Mouse (Mus musculus) effector memory CD4-positive, alpha-beta T cell, adult 7 months (primary cell): ENCODE measurements around the gene Gm128. TPM values are rescaled to one million over a fixed set of nuclear protein-coding genes. Genes with fewer than 3 reads are reported as not detected.

Experiments used
- polyA plus RNA-seq: library from polyadenylated mRNA; unstranded; fragments of 100-300 nt; shearing (Covaris generic); gene quantifications from one replicate; pipeline ENCODE4 v1.2.1, GENCODE M21; 2017

The Gm128 gene
- 0.77 TPM for polyA plus RNA-seq

DNA sequence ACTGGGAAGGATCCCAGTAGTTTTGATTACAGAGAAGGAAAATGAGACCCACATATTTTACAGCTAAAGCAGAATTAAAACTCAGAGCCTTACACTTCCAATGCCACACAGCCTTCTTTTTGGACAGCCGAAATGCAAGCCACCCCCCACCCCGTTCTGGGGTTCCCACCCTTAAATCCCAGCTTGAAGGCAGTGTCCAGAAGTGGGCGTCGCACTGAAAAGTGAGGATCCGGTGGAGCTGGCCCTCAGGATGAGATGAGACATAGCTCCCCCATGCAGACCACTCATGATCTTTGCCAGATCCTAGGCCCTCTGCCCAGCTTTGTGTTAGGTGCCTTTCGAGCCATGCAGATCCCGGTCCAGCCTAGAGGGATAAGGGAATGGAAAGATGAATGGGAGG lies at the start of gene Gm128:
Gene Gm128 (minus strand): TSS at position 101 of the 400 bp plus-strand sequence.

DNA sequence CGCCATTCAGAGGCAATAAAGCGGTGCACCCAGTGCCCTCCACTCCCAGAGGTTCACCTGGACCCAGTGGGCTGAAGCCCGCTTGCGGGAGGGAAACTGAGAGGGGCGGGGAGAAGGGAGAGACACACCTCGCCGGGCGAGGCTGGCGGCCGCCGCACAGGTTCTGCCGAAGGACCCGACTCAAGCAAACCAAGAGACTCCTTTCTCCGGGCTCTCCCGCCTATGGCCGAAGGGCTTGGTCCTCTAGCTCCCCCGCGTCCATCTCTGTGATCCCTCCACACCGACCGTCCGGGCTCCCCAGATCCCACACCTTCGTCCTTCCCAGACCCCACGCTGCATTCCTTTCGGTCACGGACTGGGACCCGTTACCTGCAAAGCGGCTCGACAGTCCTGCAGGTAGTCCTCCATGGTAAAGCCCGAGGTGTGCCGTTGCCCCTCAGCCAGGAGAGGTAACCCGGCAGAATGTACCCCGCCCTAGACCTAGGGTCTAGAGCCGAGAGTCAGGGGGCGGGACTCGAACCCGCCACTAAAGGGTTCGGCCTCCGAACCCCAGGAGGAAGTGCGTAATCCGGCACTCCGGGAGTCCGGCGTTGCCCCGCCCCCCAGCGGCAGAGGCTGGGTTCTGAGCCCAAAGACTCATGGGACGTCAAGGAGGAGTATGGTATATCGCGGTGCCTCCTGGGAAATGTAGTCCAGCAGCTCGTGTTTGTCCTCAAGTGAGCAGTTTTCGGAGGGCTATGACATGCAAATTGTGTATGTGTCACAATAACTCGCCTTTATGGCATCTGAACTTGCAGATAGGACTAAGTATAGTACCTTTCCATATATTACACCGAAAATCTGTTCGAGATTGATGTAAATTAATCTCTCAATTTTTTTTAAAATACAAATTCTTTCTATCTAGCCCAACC lies 40.1 kb upstream of the Gm128 start, which contains the start of the genes Mindy1 and Prune1:
Gene Mindy1 (plus strand): TSS at position 130 of the 911 bp plus-strand sequence.
Gene Prune1 (minus strand): TSS at position 861 of the 911 bp plus-strand sequence.

GRCm38 (mm10) chr3:95250783-95251424 lies 9.5 kb upstream of the Gm128 start, which contains the start of gene Bnipl:
Gene Bnipl, minus strand, starts transcription at chr3:95251193.

DNA sequence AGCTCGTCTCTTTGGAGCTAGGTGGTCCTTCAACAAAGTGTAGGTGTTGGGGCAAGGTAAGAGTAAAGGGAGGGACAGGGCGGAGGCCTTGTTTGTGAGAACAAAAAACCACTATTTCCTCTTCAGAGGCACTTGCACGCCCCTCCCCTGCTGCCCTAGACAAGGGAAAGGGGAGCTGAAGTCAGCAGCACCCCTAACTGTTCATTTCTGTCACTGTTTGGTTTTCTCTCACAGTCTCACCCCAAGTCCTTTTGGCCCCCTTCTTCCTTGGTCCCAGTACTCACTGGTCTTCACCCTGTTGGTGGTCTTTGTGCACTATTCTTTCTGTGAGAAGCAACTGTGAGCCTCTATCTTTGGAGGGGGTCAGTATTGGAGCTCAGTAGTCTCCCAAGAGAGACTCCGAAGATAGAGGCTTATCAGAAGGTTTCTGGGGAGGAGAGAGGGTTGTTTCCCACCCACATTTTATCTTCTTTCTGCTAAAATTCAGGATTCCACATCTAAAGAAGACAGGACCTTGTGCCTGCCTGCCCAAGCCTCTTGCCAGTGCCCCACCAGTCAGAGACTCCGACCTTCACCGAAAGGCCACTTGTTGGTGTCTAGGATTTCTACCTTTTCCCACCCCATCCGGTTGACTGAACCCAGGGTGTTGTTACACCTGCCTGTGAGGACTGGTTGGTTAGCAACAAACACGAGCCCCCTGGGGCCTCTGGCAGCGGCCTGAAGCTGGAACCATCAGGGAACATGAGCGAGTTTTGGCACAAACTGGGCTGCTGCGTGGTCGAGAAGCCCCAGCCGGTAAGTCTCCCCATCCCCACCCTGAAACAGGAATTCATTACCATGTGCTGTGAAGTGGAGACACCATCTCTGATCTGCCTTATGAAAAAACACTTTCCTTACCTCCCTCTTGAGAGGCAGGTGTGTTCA lies 9.8 kb downstream of the Gm128 start, which contains the start of gene Mllt11:
Gene Mllt11 (minus strand): TSS at position 874 of the 924 bp plus-strand sequence.

GRCm38 (mm10) chr3:95228148-95228893 lies 13.1 kb downstream of the Gm128 start, which contains the start of gene Cdc42se1:
Gene Cdc42se1, plus strand, starts transcription at chr3:95228732.

GRCm38 (mm10) chr3:95217255-95218134 lies 23.9 kb downstream of the Gm128 start, which contains the start of gene Gabpb2:
Gene Gabpb2, minus strand, starts transcription at chr3:95217916.

Other genes with a start within 250 kb of the Gm128 start
- gene Zfp687, start 226.2 kb downstream of the Gm128 start, polyA plus RNA-seq = 42.4 TPM
- gene Psmd4, start 199.0 kb downstream of the Gm128 start, polyA plus RNA-seq = 289 TPM
- 31.1 TPM for gene Pip5k1a, start 134.7 kb downstream of the Gm128 start, polyA plus RNA-seq
- gene Vps72, start 130.6 kb downstream of the Gm128 start, polyA plus RNA-seq = 82.6 TPM
- 1.4 TPM for gene Tmod4, start 117.1 kb downstream of the Gm128 start, polyA plus RNA-seq
- 58.6 TPM for gene Scnm1, start 107.6 kb downstream of the Gm128 start, polyA plus RNA-seq
- gene Lysmd1, start 107.5 kb downstream of the Gm128 start, polyA plus RNA-seq = 29.5 TPM
- 282 TPM for gene Tnfaip8l2, start 99.2 kb downstream of the Gm128 start, polyA plus RNA-seq
- gene Sema6c, start 81.1 kb downstream of the Gm128 start, polyA plus RNA-seq = 1.2 TPM
- 22.4 TPM for gene Gabpb2, start 23.7 kb downstream of the Gm128 start, polyA plus RNA-seq
- 307 TPM for gene Cdc42se1, start 12.9 kb downstream of the Gm128 start, polyA plus RNA-seq
- gene Mllt11, start 9.4 kb downstream of the Gm128 start, polyA plus RNA-seq = 8.7 TPM
- gene Bnipl, start 9.6 kb upstream of the Gm128 start, polyA plus RNA-seq = not detected
- gene Mindy1, start 39.7 kb upstream of the Gm128 start, polyA plus RNA-seq = 27.4 TPM
- 8.4 TPM for gene Prune1, start 40.5 kb upstream of the Gm128 start, polyA plus RNA-seq
- gene Anxa9, start 65.6 kb upstream of the Gm128 start, polyA plus RNA-seq = 2.0 TPM
- 204 TPM for gene Cers2, start 73.2 kb upstream of the Gm128 start, polyA plus RNA-seq
- gene Setdb1, start 115.6 kb upstream of the Gm128 start, polyA plus RNA-seq = 20.6 TPM
- not detected for gene 4930558C23Rik, start 161.2 kb upstream of the Gm128 start, polyA plus RNA-seq
- 57.2 TPM for gene Arnt, start 192.8 kb upstream of the Gm128 start, polyA plus RNA-seq